Mouse (Mus musculus) G1E (cell line): Measurements from ENCODE around the gene Ccr7.

ENCODE experiments used
- CTCF ChIP-seq: IDR thresholded peaks from 2 replicates; pipeline ENCODE4 v1.5.1; 2012; ENCODE audit warnings: low read depth, low read length, inconsistent platforms, mixed read lengths
- GATA1 ChIP-seq: IDR thresholded peaks from 2 replicates; pipeline ENCODE4 v1.6.1; 2012; ENCODE audit warnings: borderline replicate concordance, low read length, inconsistent platforms, mixed read lengths
- POLR2AphosphoS5 ChIP-seq: IDR thresholded peaks from 2 replicates; pipeline ENCODE4 v1.6.1; 2012; ENCODE audit warnings: low read depth, low read length, inconsistent platforms; ENCODE audit not compliant: insufficient replicate concordance
- TAL1 ChIP-seq: conservative IDR thresholded peaks from 2 replicates; pipeline ENCODE4 v1.6.1; 2012; ENCODE audit warnings: low read depth, low read length, inconsistent platforms, mixed read lengths

GRCm38 (mm10) chr11:99148896-99149703, 5.8 kb downstream of the Ccr7 start:
- TF ChIP-seq CTCF (no peak), TAL1 (no peak), GATA1 (no peak), POLR2AphosphoS5 (no peak)
